Mouse (Mus musculus) hindbrain, embryonic 12.5 days (tissue): ENCODE results near the gene Cep170. TPM values are rescaled to one million over a fixed set of nuclear protein-coding genes. Genes with fewer than 3 reads are reported as not detected.

Source experiments
- ATAC-seq: fragments of 200-750 bp; cut with Nextera tagmentation; 2 replicates; pipeline ENCODE4 v1.8.0; 2017; ENCODE audit warnings: moderate TSS enrichment; ENCODE audit not compliant: low FRiP score
- H3K27ac ChIP-seq: fragments of 300-500 bp; sonication (generic); 2 replicates; pipeline ENCODE4 v1.5.1; 2016; ENCODE audit warnings: mild to moderate bottlenecking
- H3K27me3 ChIP-seq: fragments of 300-500 bp; sonication (generic); 2 replicates; pipeline ENCODE4 v1.6.1; 2016; ENCODE audit warnings: mild to moderate bottlenecking
- H3K36me3 ChIP-seq: fragments of 300-500 bp; sonication (generic); 2 replicates; pipeline ENCODE4 v1.6.1; 2016; ENCODE audit warnings: mild to moderate bottlenecking
- H3K4me1 ChIP-seq: fragments of 300-500 bp; sonication (generic); 2 replicates; pipeline ENCODE4 v1.6.1; 2016
- H3K4me2 ChIP-seq: fragments of 300-500 bp; sonication (generic); replicated peaks from 2 replicates; pipeline ENCODE4 v1.6.1; 2016; ENCODE audit warnings: mild to moderate bottlenecking
- H3K4me3 ChIP-seq: fragments of 300-500 bp; sonication (generic); 2 replicates; pipeline ENCODE4 v1.5.1; 2016; ENCODE audit warnings: mild to moderate bottlenecking
- H3K9ac ChIP-seq: fragments of 300-500 bp; sonication (generic); 2 replicates; pipeline ENCODE4 v1.6.1; 2016; ENCODE audit warnings: mild to moderate bottlenecking, moderate library complexity
- H3K9me3 ChIP-seq: fragments of 300-500 bp; sonication (generic); replicated peaks from 2 replicates; pipeline ENCODE4 v1.6.1; 2016; ENCODE audit warnings: mild to moderate bottlenecking
- WGBS: fragments of 180-500 bp; shearing (Covaris S2); methylation state at CpG from one replicate; pipeline ENCODE4 v1.1.7; 2016; 5-methylcytosine and 5-hydroxymethylcytosine counted together
- polyA plus RNA-seq: library from polyadenylated mRNA; unstranded; fragments of >200 nt; fragmentation: Nextera tagmentation; extraction: Ambion mirVana; gene quantifications from 2 replicates; pipeline ENCODE4 v1.2.1, GENCODE M21; 2016

The Cep170 gene
- polyA plus RNA-seq, 1 experiment from 2014 or later: 103 TPM

- 87% methylated on average over 4 of the region's 4 CpGs for WGBS
- no peak for ATAC-seq
- H3K27ac ChIP-seq: no peak overlapping the region
- no peak overlapping the region for H3K4me3 ChIP-seq
- peaks cover 6% of the 10 kb centered on the region; the same call in 1 of the 2 replicates for H3K4me1 ChIP-seq
- no peak overlapping the region for H3K9ac ChIP-seq
- H3K4me2 ChIP-seq: no peak overlapping the region
- no peaks in the 10 kb centered on the region for H3K9me3 ChIP-seq
- peaks cover 4% of the 10 kb centered on the region; the same call in 1 of the 2 replicates for H3K36me3 ChIP-seq
- H3K27me3 ChIP-seq: no peaks in the 10 kb centered on the region
These were observed 9.1 kb upstream of the Cep170 start for GRCm38 (mm10) chr1:176822949-176823348.

DNA sequence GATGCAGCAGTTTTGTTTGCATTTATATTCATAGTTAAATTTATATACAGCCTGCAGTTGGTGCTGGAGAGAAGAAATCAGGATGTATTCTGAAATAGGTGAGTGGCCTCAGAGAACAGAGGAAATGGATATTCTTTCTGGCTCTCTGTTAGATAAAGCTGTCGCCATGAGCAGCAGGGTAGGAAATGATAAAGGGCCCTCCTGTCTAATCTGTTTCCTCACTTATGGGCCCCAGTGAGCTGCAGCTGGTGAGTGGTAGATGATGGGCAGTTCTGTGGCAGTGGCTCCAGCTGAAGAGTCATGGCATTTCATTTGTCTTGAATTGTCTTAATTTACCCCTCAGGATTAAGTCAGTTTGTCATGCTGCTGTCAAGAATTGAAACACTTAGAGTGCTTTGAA, 8.1 kb upstream of the Cep170 start:
- Histone ChIP-seq H3K9me3 (no peaks in the 10 kb centered on the region), H3K36me3 (peaks cover 4% of the 10 kb centered on the region; the same call in 1 of the 2 replicates), H3K9ac (no peak overlapping the region), H3K4me2 (no peak overlapping the region), H3K4me1 (peaks cover 6% of the 10 kb centered on the region; the same call in 1 of the 2 replicates), H3K27ac (peak overlapping the region; percentile 48; the same call in 1 of the 2 replicates), H3K4me3 (no peak overlapping the region), H3K27me3 (no peaks in the 10 kb centered on the region)
- no peak for ATAC-seq
- 50% methylated on average over 1 of the region's 1 CpGs for WGBS

DNA sequence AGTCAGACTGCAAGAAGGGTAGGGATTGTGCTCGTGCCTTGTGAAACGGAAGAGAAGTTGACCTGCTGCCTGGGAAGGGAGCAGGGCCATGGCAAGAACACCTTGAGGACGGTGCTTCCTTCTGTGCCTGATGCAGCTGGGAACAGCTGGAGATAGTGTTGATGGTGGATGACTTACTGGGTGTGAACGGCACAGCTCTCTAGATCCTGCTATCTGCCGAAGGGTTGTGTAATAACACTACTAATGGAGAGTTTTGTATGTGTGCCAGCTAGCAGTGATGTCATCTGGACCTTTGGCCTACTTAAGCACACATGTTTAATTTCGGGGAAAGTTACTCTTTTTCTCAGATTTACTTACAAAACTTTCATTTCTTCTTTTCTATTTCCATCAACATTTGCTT, 4.9 kb upstream of the Cep170 start:
- Histone ChIP-seq H3K4me1 (peaks cover 8% of the 10 kb centered on the region; the same call in 1 of the 2 replicates), H3K9ac (no peak overlapping the region), H3K9me3 (no peaks in the 10 kb centered on the region), H3K4me2 (no peak overlapping the region), H3K27me3 (no peaks in the 10 kb centered on the region), H3K36me3 (no peaks in the 10 kb centered on the region), H3K4me3 (no peak overlapping the region), H3K27ac (no peak overlapping the region)
- no peak for ATAC-seq
- 84% methylated on average over 6 of the region's 6 CpGs for WGBS

- no peak for ATAC-seq
- WGBS: 91% methylated on average over 2 of the region's 2 CpGs
- no peak overlapping the region for H3K9ac ChIP-seq
- H3K4me2 ChIP-seq: no peak overlapping the region
- no peak overlapping the region for H3K27ac ChIP-seq
- H3K27me3 ChIP-seq: no peaks in the 10 kb centered on the region
- no peak overlapping the region for H3K4me3 ChIP-seq
- H3K4me1 ChIP-seq: peaks cover 8% of the 10 kb centered on the region; the same call in 1 of the 2 replicates
- no peaks in the 10 kb centered on the region for H3K36me3 ChIP-seq
- no peaks in the 10 kb centered on the region for H3K9me3 ChIP-seq
These were observed 4.3 kb upstream of the Cep170 start for GRCm38 (mm10) chr1:176818147-176818546.

DNA sequence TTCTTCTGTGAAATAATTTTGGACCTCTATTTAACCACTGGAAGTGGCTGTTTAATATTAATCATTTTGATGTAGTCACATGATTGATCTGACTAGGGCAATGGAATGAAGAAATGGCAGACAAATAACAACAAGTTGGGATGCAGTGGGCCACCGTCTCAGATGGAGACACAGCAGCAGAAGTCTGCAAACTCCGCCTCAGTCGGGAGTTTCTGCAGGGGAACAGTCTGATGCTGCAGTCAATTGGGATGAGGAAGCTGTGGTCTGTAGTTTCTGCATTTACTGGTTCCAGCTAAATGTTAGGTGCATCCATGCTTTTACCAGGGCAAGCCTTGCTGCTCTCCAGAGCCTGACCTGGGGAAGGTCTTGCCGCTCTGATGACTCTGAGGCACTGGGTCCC, 2.9 kb upstream of the Cep170 start:
- Histone ChIP-seq H3K9me3 (no peaks in the 10 kb centered on the region), H3K27me3 (no peaks in the 10 kb centered on the region), H3K27ac (no peak overlapping the region), H3K9ac (no peak overlapping the region), H3K4me1 (peaks cover 7% of the 10 kb centered on the region; the same call in 1 of the 2 replicates), H3K4me2 (no peak overlapping the region), H3K4me3 (no peak overlapping the region), H3K36me3 (no peaks in the 10 kb centered on the region)
- no peak for ATAC-seq
- 84% methylated on average over 4 of the region's 4 CpGs for WGBS

- Histone ChIP-seq H3K4me1 (peaks cover 12% of the 10 kb centered on the region), H3K9ac (peak within 1 kb of the TSS; percentile 98), H3K36me3 (no peaks in the 10 kb centered on the region), H3K27me3 (no peaks in the 10 kb centered on the region), H3K9me3 (no peaks in the 10 kb centered on the region), H3K4me3 (peak within 1 kb of the TSS; percentile 88), H3K27ac (peak within 1 kb of the TSS; percentile 100), H3K4me2 (peak within 1 kb of the TSS; percentile 76)
- WGBS: under 1% methylated on average over 25 of the region's 25 CpGs
- ATAC-seq: peak; percentile 96
These were observed 760 bp upstream of the Cep170 start, which contains the start of gene Sdccag8 for GRCm38 (mm10) chr1:176814591-176815062. Gene Sdccag8 (plus strand): TSS chr1:176814660.

GRCm38 (mm10) chr1:176813292-176814035, 403 bp downstream of the Cep170 start:
- ATAC-seq: peak; percentile 62
- Histone ChIP-seq H3K4me2 (peak overlapping the region; percentile 76), H3K4me3 (peak overlapping the region; percentile 88), H3K9ac (peak overlapping the region; percentile 98), H3K27ac (peak overlapping the region; percentile 100), H3K9me3 (no peaks in the 10 kb centered on the region), H3K36me3 (no peaks in the 10 kb centered on the region), H3K27me3 (no peaks in the 10 kb centered on the region), H3K4me1 (peaks cover 21% of the 10 kb centered on the region)
- under 1% methylated on average over 50 of the region's 75 CpGs for WGBS

DNA sequence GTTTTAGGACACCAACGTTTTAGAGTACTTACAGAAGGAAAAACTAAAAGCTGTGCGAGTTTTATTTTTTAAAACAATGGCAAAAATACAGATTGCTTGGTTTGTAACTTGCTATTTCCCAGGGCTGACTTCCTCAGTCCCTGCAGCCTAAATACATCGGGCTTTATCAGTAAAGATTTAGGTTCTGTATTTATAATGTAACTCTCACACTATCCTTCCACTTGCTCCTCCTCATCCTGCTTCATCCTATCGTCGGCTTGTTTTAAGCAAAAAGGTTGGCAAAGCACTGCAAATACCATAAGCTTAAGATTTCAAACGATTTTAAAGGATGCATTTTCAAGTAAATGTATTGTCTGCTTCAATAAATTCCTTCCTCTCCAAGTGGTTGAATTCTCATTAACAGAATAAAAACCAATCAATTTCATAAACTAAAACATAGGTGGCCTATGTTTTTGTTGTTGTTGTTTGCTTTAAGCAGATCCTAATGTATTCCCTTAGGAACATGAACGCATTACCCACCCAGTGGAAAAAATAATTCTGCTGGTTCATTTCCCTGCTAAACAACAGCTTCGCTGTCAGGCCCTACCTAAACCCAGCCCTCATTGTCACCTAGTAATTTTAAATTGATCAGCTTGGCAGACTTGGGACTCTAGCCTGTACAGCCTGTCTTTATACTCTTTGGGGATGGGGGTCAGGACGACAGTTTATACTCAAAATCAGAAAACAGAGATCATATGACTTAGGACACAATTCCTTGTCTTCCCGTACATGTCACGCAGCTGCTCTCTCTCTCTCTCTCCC, 1.2 kb downstream of the Cep170 start:
- no peak for ATAC-seq
- Histone ChIP-seq H3K4me3 (peak overlapping the region; percentile 88), H3K27me3 (no peaks in the 10 kb centered on the region), H3K36me3 (no peaks in the 10 kb centered on the region), H3K4me1 (peaks cover 21% of the 10 kb centered on the region), H3K4me2 (peak overlapping the region; percentile 76), H3K27ac (peak overlapping the region; percentile 100), H3K9me3 (no peaks in the 10 kb centered on the region), H3K9ac (peak overlapping the region; percentile 98)
- 23% methylated on average over 11 of the region's 11 CpGs for WGBS

DNA sequence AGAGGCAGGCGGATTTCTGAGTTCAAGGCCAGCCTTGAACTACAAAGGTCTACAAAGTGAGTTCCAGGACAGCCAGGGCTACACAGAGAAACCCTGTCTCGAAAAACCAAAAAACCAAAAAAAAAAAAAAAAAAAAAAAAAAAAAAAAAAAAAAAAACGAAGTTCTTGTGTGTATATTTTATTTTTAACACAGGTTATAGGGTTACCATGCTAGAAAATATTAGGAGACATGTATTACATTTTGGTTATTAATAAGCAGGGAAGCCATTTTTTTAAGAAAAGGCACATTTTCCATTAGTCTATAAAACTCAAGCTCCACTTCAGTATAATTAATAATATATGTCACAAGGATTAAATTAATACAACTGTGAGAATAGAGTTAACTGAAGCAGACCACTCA, 2.0 kb downstream of the Cep170 start:
- WGBS: 94% methylated on average over 3 of the region's 3 CpGs
- H3K9me3 ChIP-seq: no peaks in the 10 kb centered on the region
- peak overlapping the region; percentile 98 for H3K9ac ChIP-seq
- H3K27ac ChIP-seq: peak overlapping the region; percentile 100; the same call in 1 of the 2 replicates
- peak overlapping the region; percentile 88 for H3K4me3 ChIP-seq
- ATAC-seq: no peak
- H3K36me3 ChIP-seq: no peaks in the 10 kb centered on the region
- peak overlapping the region; percentile 76 for H3K4me2 ChIP-seq
- H3K27me3 ChIP-seq: no peaks in the 10 kb centered on the region
- H3K4me1 ChIP-seq: peaks cover 22% of the 10 kb centered on the region

DNA sequence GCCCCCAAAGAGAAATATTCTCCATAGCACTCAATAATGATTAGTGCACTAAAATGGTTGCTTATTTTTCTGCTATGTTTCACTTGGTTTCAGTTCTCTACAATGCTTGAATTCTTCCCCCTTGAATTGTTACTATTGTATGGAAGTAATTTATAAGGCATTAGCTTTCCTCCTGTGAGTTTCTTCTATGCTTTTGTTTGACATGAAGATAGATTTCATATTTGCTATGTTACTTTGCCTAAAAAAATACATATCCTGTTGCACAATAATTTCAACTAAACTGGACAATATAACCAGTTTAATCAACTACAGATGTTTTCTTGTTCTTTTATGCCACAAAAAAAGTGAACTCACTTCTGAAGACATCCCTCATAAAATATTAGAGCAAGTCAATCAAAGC, 3.7 kb downstream of the Cep170 start:
- Histone ChIP-seq H3K9me3 (no peaks in the 10 kb centered on the region), H3K27me3 (no peaks in the 10 kb centered on the region), H3K4me2 (no peak overlapping the region), H3K36me3 (no peaks in the 10 kb centered on the region), H3K4me1 (peaks cover 24% of the 10 kb centered on the region), H3K27ac (no peak overlapping the region), H3K9ac (no peak overlapping the region), H3K4me3 (no peak overlapping the region)
- ATAC-seq: no peak

DNA sequence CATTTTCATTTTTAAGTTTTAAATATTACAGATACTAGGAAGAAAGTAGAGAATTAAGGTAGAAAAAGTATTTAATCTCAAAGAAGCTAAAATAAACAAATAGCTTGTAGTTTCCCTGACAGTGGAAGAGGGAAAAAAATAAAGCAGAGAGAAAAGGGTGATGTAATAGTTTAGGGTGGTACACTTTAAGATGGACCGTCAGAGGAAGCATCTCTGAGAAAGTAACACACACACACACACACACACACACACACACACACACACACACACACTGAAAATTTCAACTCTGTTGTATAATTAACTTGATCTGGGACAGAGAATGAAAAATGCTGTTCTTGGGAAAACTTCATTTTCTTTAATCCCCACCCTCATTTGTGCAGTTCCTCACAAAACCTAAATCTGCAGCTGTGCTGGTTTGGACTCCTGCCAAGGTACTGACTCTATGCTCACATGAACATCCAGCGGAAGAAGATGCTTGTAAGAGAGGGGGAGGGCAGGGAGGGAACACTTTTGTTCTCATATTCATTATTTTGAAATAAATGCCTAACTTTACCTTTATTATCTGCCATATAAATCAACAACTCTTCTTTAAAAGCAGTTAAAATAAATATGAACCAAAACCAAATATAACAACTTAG, 13.0 kb downstream of the Cep170 start:
- no peak overlapping the region for H3K4me3 ChIP-seq
- 41% methylated on average over 2 of the region's 2 CpGs for WGBS
- H3K9ac ChIP-seq: no peak overlapping the region
- H3K9me3 ChIP-seq: no peaks in the 10 kb centered on the region
- H3K4me1 ChIP-seq: peaks cover 12% of the 10 kb centered on the region
- no peak overlapping the region for H3K4me2 ChIP-seq
- ATAC-seq: peak; percentile 58; the same call in 1 of the 2 replicates
- H3K36me3 ChIP-seq: no peaks in the 10 kb centered on the region
- H3K27me3 ChIP-seq: no peaks in the 10 kb centered on the region
- no peak overlapping the region for H3K27ac ChIP-seq

GRCm38 (mm10) chr1:176798673-176799072, 15.2 kb downstream of the Cep170 start:
- no peaks in the 10 kb centered on the region for H3K27me3 ChIP-seq
- ATAC-seq: no peak
- no peaks in the 10 kb centered on the region for H3K36me3 ChIP-seq
- H3K9me3 ChIP-seq: no peaks in the 10 kb centered on the region
- H3K4me1 ChIP-seq: peaks cover 12% of the 10 kb centered on the region
- H3K27ac ChIP-seq: no peak overlapping the region
- no peak overlapping the region for H3K4me2 ChIP-seq
- no peak overlapping the region for H3K4me3 ChIP-seq
- no peak overlapping the region for H3K9ac ChIP-seq
